Mouse (Mus musculus) neutrophil, adult 5-6 weeks (primary cell): ENCODE measurements around the gene Zfp92. TPM values are rescaled to one million over a fixed set of nuclear protein-coding genes. Genes with fewer than 3 reads are reported as not detected.
"Not testable (repeated sequence)": the region's sequence is repeated elsewhere in the genome, so short reads cannot be mapped to it uniquely, and the experiment has no call there.

Experiments
- ATAC-seq: fragments of 151-379, 151-347 bp; 2 replicates; pipeline ENCODE4 v1.8.0; 2017; ENCODE audit warnings: mild to moderate bottlenecking, moderate TSS enrichment; ENCODE audit not compliant: insufficient number of reproducible peaks, poor library complexity, low FRiP score, severe bottlenecking; ENCODE audit errors: extremely low read depth
- total RNA-seq: library from RNA; stranded (forward); fragments of 200-1000 nt; gene quantifications from 2 replicates; pipeline ENCODE4 v1.2.3, GENCODE M21; 2017

The Zfp92 gene
- not detected in 2 replicates for total RNA-seq

- ATAC-seq: no peak
Measured at GRCm38 (mm10) chrX:73410880-73411517, at the start of gene Zfp92. Gene Zfp92, plus strand, starts transcription at chrX:73411096.

- no peak for ATAC-seq
Measured at GRCm38 (mm10) chrX:73363291-73363690, 47.6 kb upstream of the Zfp92 start.

GRCm38 (mm10) chrX:73384419-73384818, 26.5 kb upstream of the Zfp92 start:
- ATAC-seq: no peak

GRCm38 (mm10) chrX:73384924-73385323, 26.0 kb upstream of the Zfp92 start:
- no peak for ATAC-seq

- no peak for ATAC-seq
Measured at GRCm38 (mm10) chrX:73391481-73391880, 19.4 kb upstream of the Zfp92 start.

- no peak for ATAC-seq
Measured at GRCm38 (mm10) chrX:73396446-73396845, 14.4 kb upstream of the Zfp92 start.

- not testable (repeated sequence) for ATAC-seq
Measured at GRCm38 (mm10) chrX:73398636-73399035, 12.3 kb upstream of the Zfp92 start, which contains the start of gene Gm18336. Gene Gm18336, minus strand, starts transcription at chrX:73398736.

- ATAC-seq: no peak
Measured at GRCm38 (mm10) chrX:73400951-73401350, 9.9 kb upstream of the Zfp92 start.

- ATAC-seq: no peak
Measured at GRCm38 (mm10) chrX:73401616-73402015, 9.3 kb upstream of the Zfp92 start.

GRCm38 (mm10) chrX:73412767-73413166, 1.9 kb downstream of the Zfp92 start:
- no peak for ATAC-seq

GRCm38 (mm10) chrX:73430036-73430435, 19.1 kb downstream of the Zfp92 start:
- ATAC-seq: no peak

GRCm38 (mm10) chrX:73432850-73433249, 22.0 kb downstream of the Zfp92 start:
- ATAC-seq: no peak

- ATAC-seq: no peak
Measured at GRCm38 (mm10) chrX:73435252-73435651, 24.4 kb downstream of the Zfp92 start, which contains the start of gene Trex2. Gene Trex2, minus strand, starts transcription at chrX:73435344.

GRCm38 (mm10) chrX:73441428-73441827, 30.5 kb downstream of the Zfp92 start:
- no peak for ATAC-seq

- ATAC-seq: peak; percentile 39; the same call in 1 of the 2 replicates
Measured at GRCm38 (mm10) chrX:73451949-73452348, 41.1 kb downstream of the Zfp92 start.

- peak; percentile 99 for ATAC-seq
Measured at GRCm38 (mm10) chrX:73458877-73459392, 48.0 kb downstream of the Zfp92 start, which contains the start of gene Haus7. Gene Haus7, minus strand, starts transcription at chrX:73459044.

- ATAC-seq: no peak
Measured at GRCm38 (mm10) chrX:73460792-73461191, 49.9 kb downstream of the Zfp92 start.

- no peak for ATAC-seq
Measured at GRCm38 (mm10) chrX:73465483-73466186, 54.7 kb downstream of the Zfp92 start.

- ATAC-seq: no peak
Measured at GRCm38 (mm10) chrX:73467446-73468241, 56.7 kb downstream of the Zfp92 start.
